ENCODE assay signal across 21 mouse cellular contexts in genomic region chr6:97885606-97886005, GRCm38 (mm10).
A peak's percentile ranks its signal among the peaks of the same experiment; 100 is the strongest.
DNase-seq lines count a peak whose midpoint lies in the region; ATAC-seq and TF ChIP-seq lines count a peak whose summit lies in the region.
"Had no signal": no experiment of that assay in that cellular context is flagged by ENCODE, and none has a peak within 500 bp of the region (broad histone marks: within the 10 kb centered on the region; RNA-seq: fewer than 3 reads in every experiment).

No protein-coding gene starts in this region.

- peaks cover 22% of the 10 kb centered on the region for H3K4me1 ChIP-seq in hindbrain, embryonic 10.5 days (replicated peaks)
- peaks cover 5% of the 10 kb centered on the region; the same call in 1 of the 2 replicates for H3K4me1 ChIP-seq in hindbrain, embryonic 13.5 days (replicated peaks)
- H3K4me1 ChIP-seq in embryonic facial prominence, embryonic 10.5 days: peaks cover 40% of the 10 kb centered on the region
- H3K4me1 ChIP-seq: midbrain, embryonic 13.5 days had no signal

- peak overlapping the region; percentile 12; the same call in 1 of the 2 replicates for H3K27ac ChIP-seq in gastrocnemius, adult 2 months
- no peak overlapping the region for H3K27ac ChIP-seq in hindbrain, embryonic 10.5 days
- H3K27ac ChIP-seq in hindbrain, embryonic 13.5 days: no peak overlapping the region
- H3K27ac ChIP-seq in embryonic facial prominence, embryonic 10.5 days (replicated peaks): no peak overlapping the region
- H3K27ac ChIP-seq: embryonic facial prominence, embryonic 12.5 days; forebrain, embryonic 12.5 days; hindbrain, embryonic 15.5 days; midbrain, embryonic 13.5 days had no signal

- no peaks in the 10 kb centered on the region for H3K36me3 ChIP-seq in hindbrain, embryonic 10.5 days
- no peaks in the 10 kb centered on the region for H3K36me3 ChIP-seq in hindbrain, embryonic 13.5 days
- no peaks in the 10 kb centered on the region for H3K36me3 ChIP-seq in embryonic facial prominence, embryonic 10.5 days (replicated peaks)
- H3K36me3 ChIP-seq: embryonic facial prominence, embryonic 12.5 days; forebrain, embryonic 12.5 days; hindbrain, embryonic 15.5 days; midbrain, embryonic 13.5 days had no signal

- no peak overlapping the region for H3K9ac ChIP-seq in hindbrain, embryonic 13.5 days
- H3K9ac ChIP-seq: embryonic facial prominence, embryonic 12.5 days; forebrain, embryonic 12.5 days; hindbrain, embryonic 15.5 days; liver, postnatal 0 days; midbrain, embryonic 13.5 days had no signal

- ATAC-seq in hindbrain, embryonic 13.5 days (ENCODE audit: low FRiP score): no peak
- ATAC-seq: liver, postnatal 0 days; lung, postnatal 0 days; midbrain, embryonic 13.5 days had no signal

- intact Hi-C loops in gastrocnemius, adult 2 months (cut with DNase I): no loop called here
- intact Hi-C loops in gastrocnemius, postnatal 36 days (cut with DNase I): no loop called here

- no peak for TF ChIP-seq CTCF in gastrocnemius, adult 2 months (IDR thresholded peaks at IDR 0.05)

- no peak overlapping the region for H3K4me3 ChIP-seq in gastrocnemius, adult 2 months
- H3K4me3 ChIP-seq in hindbrain, embryonic 10.5 days: no peak overlapping the region
- H3K4me3 ChIP-seq in hindbrain, embryonic 13.5 days: no peak overlapping the region
- H3K4me3 ChIP-seq in embryonic facial prominence, embryonic 10.5 days: no peak overlapping the region
- H3K4me3 ChIP-seq: embryonic facial prominence, embryonic 12.5 days; forebrain, embryonic 12.5 days; hindbrain, embryonic 15.5 days; megakaryocyte, embryonic 14.5 days; midbrain, embryonic 13.5 days had no signal

- no peak for DNase-seq in gastrocnemius, adult 2 months
- DNase-seq in gastrocnemius, postnatal 36 days: no peak
- DNase-seq in hindbrain, embryonic 10.5 days (ENCODE audit: low spot score): peak; percentile 5
- peak; percentile 86 for DNase-seq in MN1 (ENCODE audit: low spot score)
- DNase-seq in Muller cell, postnatal 12 days (ENCODE audit: inconsistent ontology term): peak; percentile 44
- no peak for DNase-seq in embryonic facial prominence, embryonic 10.5 days (ENCODE audit: low spot score)
- DNase-seq: cerebellum, adult 2 months; cerebellum, postnatal 36 days; gastrocnemius, postnatal 10 days; kidney, adult 8-10 months; kidney, postnatal 10 days; left cerebral cortex, postnatal 4 days; liver; liver, postnatal 0 days had no signal

- H3K4me2 ChIP-seq in hindbrain, embryonic 13.5 days: no peak overlapping the region
- H3K4me2 ChIP-seq: embryonic facial prominence, embryonic 12.5 days; forebrain, embryonic 12.5 days; hindbrain, embryonic 15.5 days; midbrain, embryonic 13.5 days had no signal

- H3K27me3 ChIP-seq in hindbrain, embryonic 10.5 days (ENCODE audit: insufficient read depth, poor library complexity, severe bottlenecking): no peaks in the 10 kb centered on the region; the same call in 1 of the 2 replicates
- 0 out of 2 replicates have a peak, but pooled peaks cover 2% of the 10 kb centered on the region for H3K27me3 ChIP-seq in hindbrain, embryonic 13.5 days
- H3K27me3 ChIP-seq in embryonic facial prominence, embryonic 10.5 days (replicated peaks; ENCODE audit: low read depth, poor library complexity, severe bottlenecking): no peaks in the 10 kb centered on the region
- H3K27me3 ChIP-seq: embryonic facial prominence, embryonic 12.5 days; forebrain, embryonic 12.5 days; hindbrain, embryonic 15.5 days; megakaryocyte, embryonic 14.5 days; midbrain, embryonic 13.5 days had no signal

- H3K9me3 ChIP-seq in hindbrain, embryonic 10.5 days: no peaks in the 10 kb centered on the region
- H3K9me3 ChIP-seq in hindbrain, embryonic 13.5 days: no peaks in the 10 kb centered on the region
- H3K9me3 ChIP-seq in embryonic facial prominence, embryonic 10.5 days: no peaks in the 10 kb centered on the region
- H3K9me3 ChIP-seq: embryonic facial prominence, embryonic 12.5 days; forebrain, embryonic 12.5 days; hindbrain, embryonic 15.5 days; megakaryocyte, embryonic 14.5 days; midbrain, embryonic 13.5 days had no signal

- WGBS in hindbrain, embryonic 10.5 days: 77% methylated on average over 3 of the region's 3 CpGs
- WGBS in hindbrain, embryonic 13.5 days: 69% methylated on average over 3 of the region's 3 CpGs
- 70% methylated on average over 3 of the region's 3 CpGs for WGBS in embryonic facial prominence, embryonic 10.5 days

Comparison
In these comparisons a context has a peak if more than half of its experiments do, and no peak if none do; other contexts are left out.
1. DNase-seq: peak in hindbrain, embryonic 10.5 days (single experiment), MN1 (single experiment) and Muller cell, postnatal 12 days (single experiment); none in gastrocnemius, adult 2 months (single experiment), gastrocnemius, postnatal 36 days (0 of 2) and embryonic facial prominence, embryonic 10.5 days (single experiment).